Mouse (Mus musculus) erythroblast, embryonic 14.5 days (primary cell): ENCODE results near the gene 4930502E18Rik.

ENCODE experiments used
- GATA1 ChIP-seq: IDR thresholded peaks from 2 replicates; pipeline ENCODE4 v1.6.1; 2012; ENCODE audit warnings: low read length, inconsistent platforms, mixed read lengths
- TAL1 ChIP-seq: IDR thresholded peaks from 3 replicates; pipeline ENCODE4 v1.6.1; 2012; ENCODE audit warnings: low read length, inconsistent platforms, mixed read lengths

DNA sequence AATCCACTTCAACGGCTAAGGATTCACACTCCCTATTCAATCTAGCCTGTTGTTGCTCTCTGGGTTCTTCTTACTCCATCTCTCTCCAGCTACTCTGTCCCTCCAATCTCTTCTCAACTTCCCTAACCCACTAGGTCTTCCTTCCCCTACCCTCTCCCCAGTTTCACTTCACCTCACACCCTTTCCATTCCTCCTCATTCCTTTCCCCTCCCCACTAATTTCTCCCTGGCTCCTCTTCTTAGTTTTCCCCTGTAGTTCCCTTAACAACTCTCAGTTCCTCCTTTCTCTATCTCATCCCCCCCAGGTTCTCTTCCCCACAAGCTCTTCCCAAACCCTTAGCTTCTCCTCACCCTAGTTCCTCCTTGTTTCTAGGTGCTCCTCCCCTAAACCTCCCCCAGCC lies 28.2 kb downstream of the 4930502E18Rik start:
- no peak for TF ChIP-seq GATA1
- no peak for TF ChIP-seq TAL1
